Mouse (Mus musculus) neural tube, embryonic 10.5 days (tissue): Measurements from ENCODE around the gene Tedc2.

Experiments
- DNase-seq: peaks from one replicate; pipeline ENCODE4 v3.0.0-alpha.2; 2017; ENCODE audit warnings: low spot score; ENCODE audit errors: extremely low spot score

Tedc2 gene

GRCm38 (mm10) chr17:24193769-24194168, 26.9 kb downstream of the Tedc2 start:
- DNase-seq: no peak

GRCm38 (mm10) chr17:24193268-24193667, 27.4 kb downstream of the Tedc2 start:
- DNase-seq: no peak

- DNase-seq: no peak
Measured at GRCm38 (mm10) chr17:24192848-24193247, 27.8 kb downstream of the Tedc2 start.

- no peak for DNase-seq
Measured at GRCm38 (mm10) chr17:24191481-24191880, 29.2 kb downstream of the Tedc2 start.

GRCm38 (mm10) chr17:24190934-24191333, 29.7 kb downstream of the Tedc2 start:
- no peak for DNase-seq

GRCm38 (mm10) chr17:24174259-24174658, 46.4 kb downstream of the Tedc2 start:
- no peak for DNase-seq

- peak; percentile 56 for DNase-seq
Measured at GRCm38 (mm10) chr17:24173423-24173822, 47.2 kb downstream of the Tedc2 start.

GRCm38 (mm10) chr17:24171738-24172137, 48.9 kb downstream of the Tedc2 start:
- DNase-seq: no peak

GRCm38 (mm10) chr17:24170729-24171128, 49.9 kb downstream of the Tedc2 start:
- DNase-seq: no peak

GRCm38 (mm10) chr17:24170125-24170524, 50.5 kb downstream of the Tedc2 start:
- DNase-seq: no peak

GRCm38 (mm10) chr17:24169317-24170065, 51.2 kb downstream of the Tedc2 start, which contains the start of gene Atp6v0c:
Gene Atp6v0c (minus strand): TSS chr17:24169702.
- peak; percentile 96 for DNase-seq

- DNase-seq: peak; percentile 67
Measured at GRCm38 (mm10) chr17:24168590-24169277, 51.9 kb downstream of the Tedc2 start.

- DNase-seq: no peak
Measured at GRCm38 (mm10) chr17:24167891-24168505, 52.7 kb downstream of the Tedc2 start.

- DNase-seq: no peak
Measured at GRCm38 (mm10) chr17:24167120-24167519, 53.5 kb downstream of the Tedc2 start.
